Mouse (Mus musculus) kidney, adult 18-20 months (tissue): ENCODE measurements around the gene Plekha7.
"Not testable (repeated sequence)": the region's sequence is repeated elsewhere in the genome, so short reads cannot be mapped to it uniquely, and the experiment has no call there.

Experiments used
- DNase-seq: peaks from one replicate; pipeline ENCODE4 v3.0.0; 2021

Gene Plekha7

DNA sequence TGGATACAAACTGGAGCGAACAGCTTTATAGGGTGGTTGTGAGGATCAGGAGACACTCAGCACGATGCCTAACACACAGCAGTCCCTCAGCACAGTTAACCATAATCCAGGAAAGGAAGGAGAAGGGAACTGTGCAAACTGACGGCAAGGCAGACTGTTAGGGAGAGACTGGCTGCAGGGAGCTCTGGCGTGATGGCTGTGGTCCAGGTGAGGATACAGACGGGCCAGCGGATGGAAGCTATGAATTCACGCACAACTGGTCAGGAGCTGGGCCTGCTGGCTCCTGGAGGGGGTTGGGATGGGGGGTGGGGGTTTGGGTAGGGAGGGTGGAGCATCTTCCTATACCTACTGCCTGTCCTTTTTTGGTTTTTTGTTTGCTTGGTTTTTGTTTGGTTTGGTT lies 182.5 kb downstream of the Plekha7 start:
- no peak for DNase-seq

DNA sequence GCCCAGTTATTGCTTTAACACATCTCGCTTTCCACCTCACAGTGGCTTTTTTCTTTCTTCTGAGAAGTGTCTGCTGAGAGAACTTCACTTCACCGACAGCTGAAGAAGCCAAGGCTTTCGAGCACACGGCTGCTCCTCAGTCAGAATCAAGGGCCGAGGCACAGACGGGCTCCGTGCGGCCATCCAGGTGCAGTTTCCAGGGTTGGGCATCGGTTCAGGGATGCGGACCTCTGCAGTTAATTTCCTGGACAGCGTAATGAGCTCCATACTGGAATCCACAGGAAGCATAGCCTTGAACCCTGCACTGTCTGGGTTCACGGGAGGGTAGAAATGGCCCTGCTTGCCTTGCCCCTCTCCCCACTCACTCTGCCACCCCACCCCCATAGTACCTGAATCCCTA lies 184.1 kb downstream of the Plekha7 start:
- DNase-seq, result no peak

DNA sequence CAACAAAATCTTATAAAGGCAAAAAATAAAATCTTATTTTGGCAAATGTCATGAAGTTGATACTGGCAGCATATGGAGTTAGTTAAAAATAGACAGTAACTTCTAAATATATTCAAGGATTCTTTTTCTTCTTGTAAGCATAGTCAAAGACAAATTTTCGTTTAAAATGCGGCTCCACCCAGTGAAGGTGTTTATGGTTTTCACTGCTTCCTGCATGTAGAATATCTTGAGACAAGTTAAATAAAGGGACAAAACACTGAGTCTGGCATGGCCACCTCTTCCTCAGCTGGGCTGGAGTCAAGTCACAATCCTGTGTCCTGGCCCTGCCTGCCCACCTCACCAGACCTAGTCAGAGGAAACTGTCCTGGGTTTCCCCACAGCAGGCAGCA lies 184.6 kb downstream of the Plekha7 start:
- DNase-seq, result no peak

DNA sequence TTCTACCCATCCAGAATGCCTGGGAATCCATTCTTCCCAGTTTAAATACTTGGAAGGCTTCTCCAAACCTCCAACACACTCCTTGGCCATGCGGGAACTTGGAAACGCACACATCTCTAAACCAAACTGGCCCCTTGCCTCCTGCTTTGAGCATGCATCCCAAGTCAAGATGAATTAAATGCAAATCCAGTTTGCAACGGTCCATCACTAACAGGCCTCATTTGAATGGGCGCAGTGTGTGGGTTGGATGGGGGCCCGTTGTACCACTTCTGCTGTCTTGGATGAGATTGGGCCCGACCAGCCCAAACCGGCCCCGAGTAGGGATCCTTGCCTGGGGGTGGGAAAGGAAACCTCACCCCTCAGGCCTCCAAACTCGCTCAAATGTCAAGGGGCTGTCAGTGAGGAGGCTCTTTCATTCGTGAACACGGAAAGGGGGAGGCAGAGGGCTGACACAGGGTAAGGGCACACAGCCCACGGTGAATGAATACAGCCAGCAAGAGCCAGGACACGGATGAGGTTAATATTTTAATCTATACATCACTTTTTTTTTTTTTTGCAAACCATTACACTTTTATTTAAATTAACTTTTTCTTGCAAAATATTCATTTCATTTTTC lies 185.1 kb downstream of the Plekha7 start:
- DNase-seq, result no peak

GRCm38 (mm10) chr7:116121202-116121601 lies 187.0 kb downstream of the Plekha7 start:
- DNase-seq, result no peak

GRCm38 (mm10) chr7:116120737-116121136 lies 187.4 kb downstream of the Plekha7 start:
- DNase-seq, result no peak

DNA sequence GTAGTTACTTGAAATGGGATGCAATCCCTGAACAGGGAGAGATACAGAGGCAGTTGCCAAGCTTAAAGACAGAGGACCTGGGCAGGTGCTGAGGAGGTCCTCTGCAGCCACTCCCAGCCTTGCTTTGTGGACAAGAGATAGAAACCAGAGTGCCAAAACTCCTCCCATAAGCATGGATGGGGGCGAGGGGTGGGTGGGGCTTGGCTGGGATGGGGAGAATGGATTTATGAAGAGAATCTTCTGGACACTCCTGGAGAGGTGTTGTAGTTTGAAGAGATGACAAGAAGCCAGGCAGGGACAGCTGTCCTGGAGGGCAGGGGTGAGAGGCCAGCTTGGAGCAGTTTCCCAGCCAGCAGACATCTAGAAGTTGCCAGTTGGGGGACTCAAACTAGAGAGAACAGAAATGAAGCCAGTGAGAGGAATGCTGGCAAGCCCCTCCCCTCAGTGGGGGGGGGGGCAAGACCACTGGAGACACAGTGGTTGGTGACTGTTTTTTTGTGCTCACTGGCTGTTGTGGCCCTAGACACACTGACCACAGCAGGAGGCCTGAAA lies 188.8 kb downstream of the Plekha7 start:
- no peak for DNase-seq

DNA sequence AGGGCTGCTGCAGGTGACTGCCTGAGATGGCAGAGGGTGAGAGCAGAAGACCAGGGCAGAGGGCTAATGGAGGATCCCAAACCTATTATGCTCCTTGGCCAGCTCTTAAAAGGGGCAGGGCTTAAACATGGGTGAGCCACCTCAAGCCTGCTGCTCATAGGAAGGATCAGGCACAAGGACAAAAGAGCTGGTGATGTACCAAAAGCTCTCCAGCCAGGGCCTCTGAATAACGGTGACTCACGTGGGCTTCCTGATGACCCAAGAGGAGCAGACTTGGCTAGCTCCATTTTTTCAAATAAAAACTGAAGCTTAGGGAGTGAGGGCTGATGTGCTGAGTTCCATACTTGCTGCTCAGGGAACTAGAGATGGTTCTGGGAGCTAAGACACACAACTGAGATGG lies 192.2 kb downstream of the Plekha7 start:
- DNase-seq, result no peak

DNA sequence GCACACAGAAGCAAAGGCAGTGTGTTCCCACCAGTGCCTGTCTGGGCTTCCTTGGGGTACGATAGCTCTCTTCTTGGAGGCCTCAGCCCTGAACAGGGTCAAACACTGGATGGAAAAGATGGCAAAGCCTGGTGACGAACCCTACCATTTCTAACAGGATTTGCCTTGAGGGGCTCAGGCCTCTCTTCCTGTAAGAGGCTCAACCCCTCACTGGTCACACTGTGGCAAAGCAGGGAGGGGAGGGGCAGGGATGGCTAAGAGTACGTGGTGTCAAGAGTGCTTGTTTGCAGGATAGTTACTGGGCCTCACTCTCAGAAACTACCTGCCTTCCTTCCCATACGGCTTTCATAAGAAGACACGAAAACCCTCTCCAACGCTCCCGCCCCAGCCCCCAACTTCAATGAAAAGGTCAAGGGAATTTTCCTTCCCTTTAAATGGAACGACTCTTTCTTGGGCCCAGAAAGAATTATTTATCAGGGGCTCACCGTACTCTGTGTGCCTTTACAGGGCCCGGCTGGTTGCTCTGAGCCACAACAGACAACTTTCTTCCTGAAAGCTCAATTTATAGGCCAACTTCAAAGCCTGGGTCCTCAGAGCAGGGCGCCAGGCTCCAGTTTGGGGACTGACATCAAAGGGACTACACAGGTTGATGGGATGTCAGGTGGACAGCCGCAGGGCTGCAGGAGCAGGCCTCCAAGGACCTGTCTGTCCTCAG lies 192.8 kb downstream of the Plekha7 start:
- DNase-seq, result no peak

DNA sequence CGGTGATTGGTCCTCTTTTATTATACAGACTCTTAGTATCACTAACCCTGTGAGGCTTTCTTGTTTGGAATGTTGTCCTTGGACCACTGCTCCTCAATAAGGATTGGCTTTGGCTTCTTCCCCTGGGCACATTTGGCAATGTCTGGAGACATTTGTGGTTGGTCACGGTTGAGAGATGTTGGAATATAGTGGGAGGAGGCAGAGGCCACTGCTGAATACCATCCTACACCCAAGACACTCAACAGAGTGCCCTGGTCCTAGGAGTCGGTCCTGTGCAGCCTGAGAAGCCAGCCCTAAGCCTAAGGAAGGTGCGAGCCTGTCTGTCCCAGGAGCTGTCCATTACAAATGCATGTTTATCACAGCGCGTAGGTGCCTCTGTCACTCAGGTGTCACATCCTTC lies 196.6 kb downstream of the Plekha7 start:
- no peak for DNase-seq

- no peak for DNase-seq
These were observed 197.5 kb downstream of the Plekha7 start for GRCm38 (mm10) chr7:116110661-116111060.

DNA sequence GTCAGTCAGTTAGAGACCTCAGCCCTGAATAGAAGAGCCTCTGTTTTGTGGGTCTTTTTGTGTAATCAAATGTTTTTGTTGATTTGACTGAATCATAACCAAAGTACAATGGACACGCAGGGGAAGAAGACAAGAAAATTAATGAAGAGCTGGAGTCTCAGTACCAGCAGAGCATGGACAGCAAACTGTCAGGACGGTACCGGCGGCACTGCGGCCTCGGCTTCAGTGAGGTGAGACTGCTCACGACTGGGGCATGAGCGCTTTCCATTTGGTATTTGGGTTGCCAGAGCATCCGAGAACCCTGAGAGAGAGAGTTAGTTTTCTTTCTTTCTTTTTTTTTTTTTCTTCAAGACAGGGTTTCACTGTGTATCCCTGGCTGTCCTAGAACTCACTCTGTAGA lies 205.1 kb downstream of the Plekha7 start:
- DNase-seq, result no peak

DNA sequence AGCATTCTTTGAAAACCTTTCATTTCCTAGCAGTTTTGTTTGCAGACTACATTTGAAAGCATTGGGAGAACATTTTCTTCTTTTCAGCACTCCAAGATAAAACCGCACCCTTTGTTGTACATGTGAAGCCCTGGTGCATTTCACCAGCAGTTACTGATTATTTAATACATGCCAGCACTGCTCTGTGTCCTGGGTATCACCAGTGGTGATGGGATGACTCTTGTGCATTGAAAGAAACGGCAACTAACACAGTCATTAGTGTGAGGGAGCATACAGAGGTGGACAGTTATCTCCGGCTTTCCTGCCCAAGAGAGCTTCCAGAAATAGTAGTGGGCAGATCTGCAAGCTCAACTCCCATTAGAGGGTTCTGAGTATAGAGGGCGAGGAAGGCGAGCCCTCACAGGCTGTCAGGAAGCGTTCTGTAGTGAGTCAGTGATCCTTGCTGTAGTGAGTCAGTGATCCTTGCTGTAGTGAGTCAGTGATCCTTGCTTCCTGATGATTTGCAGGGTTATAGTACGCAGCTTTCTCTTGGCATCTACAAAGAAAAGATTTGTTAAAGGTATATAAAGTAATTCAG lies 208.1 kb downstream of the Plekha7 start:
- DNase-seq, result no peak

DNA sequence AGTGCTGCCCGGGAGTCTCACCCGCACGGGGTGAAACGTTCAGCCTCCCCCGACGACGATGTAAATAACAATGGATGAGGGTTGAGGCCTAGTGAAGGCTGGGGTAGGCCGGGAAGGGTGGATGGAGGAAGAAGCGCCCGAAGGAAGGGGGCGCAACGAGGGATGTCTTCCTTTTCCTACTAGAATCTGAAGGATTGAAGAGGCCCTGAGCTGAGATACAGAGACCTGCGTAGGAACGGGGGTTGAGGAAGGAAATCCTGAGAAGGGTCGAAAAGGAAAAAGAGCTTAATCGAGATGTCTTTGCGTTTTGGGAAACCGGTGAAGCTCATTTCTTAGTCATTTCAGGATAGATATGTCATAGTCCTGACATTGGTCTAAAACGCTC lies 214.7 kb downstream of the Plekha7 start:
- DNase-seq, result no peak

- peak; percentile 93 for DNase-seq
These were observed 215.3 kb downstream of the Plekha7 start for GRCm38 (mm10) chr7:116092710-116093465.

DNA sequence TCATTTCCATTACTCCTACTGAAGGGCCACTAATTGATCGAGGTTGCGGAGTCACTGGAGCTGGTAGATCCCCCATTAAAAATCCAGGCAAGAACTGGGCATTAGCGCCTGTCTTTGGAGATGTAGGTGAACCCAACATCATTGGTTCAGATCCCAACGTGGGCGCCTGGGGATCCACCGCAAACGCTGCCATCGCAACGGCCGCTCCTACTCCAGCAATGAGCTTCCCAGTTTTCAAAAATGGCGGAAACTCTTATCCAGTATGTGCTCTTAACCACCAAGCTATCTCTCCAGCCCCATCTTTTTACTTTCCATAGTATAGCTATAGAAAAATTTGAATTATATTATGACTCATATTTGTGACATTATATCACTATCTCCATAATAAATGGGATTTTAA lies 223.8 kb downstream of the Plekha7 start, which contains the start of gene Gm4353:
Gene Gm4353, minus strand, starts transcription at position 270 of the 400 bp plus-strand sequence.
- not testable (repeated sequence) for DNase-seq
